Mouse (Mus musculus) neural tube, embryonic 14.5 days (tissue): ENCODE measurements around the gene Rnf182. TPM values are rescaled to one million over a fixed set of nuclear protein-coding genes. Genes with fewer than 3 reads are reported as not detected.
A peak's percentile ranks its signal among the peaks of the same experiment; 100 is the strongest.

Source experiments
- ATAC-seq: fragments of 200-750 bp; cut with Nextera tagmentation; 2 replicates; pipeline ENCODE4 v1.8.0; 2017; ENCODE audit warnings: low read depth, mild to moderate bottlenecking, moderate TSS enrichment, moderate library complexity
- H3K27ac ChIP-seq: fragments of 300-500 bp; sonication (generic); 2 replicates; pipeline ENCODE4 v1.5.1; 2014; ENCODE audit warnings: low read depth, mild to moderate bottlenecking, control low read depth, low read length, moderate library complexity, mixed read lengths
- H3K27me3 ChIP-seq: fragments of 300-500 bp; sonication (generic); 2 replicates; pipeline ENCODE4 v1.6.1; 2014; ENCODE audit warnings: low read length; ENCODE audit not compliant: control insufficient read depth, insufficient read depth
- H3K36me3 ChIP-seq: fragments of 300-500 bp; sonication (generic); 2 replicates; pipeline ENCODE4 v1.6.1; 2014; ENCODE audit warnings: low read length, mixed read lengths; ENCODE audit not compliant: control insufficient read depth, insufficient read depth
- H3K4me1 ChIP-seq: fragments of 300-500 bp; sonication (generic); 2 replicates; pipeline ENCODE4 v1.6.1; 2014; ENCODE audit warnings: low read length; ENCODE audit not compliant: control insufficient read depth, insufficient read depth
- H3K4me2 ChIP-seq: fragments of 300-500 bp; sonication (generic); 2 replicates; pipeline ENCODE4 v1.6.1; 2014; ENCODE audit warnings: mild to moderate bottlenecking, low read depth, low read length, control low read depth
- H3K4me3 ChIP-seq: fragments of 300-500 bp; sonication (generic); 2 replicates; pipeline ENCODE4 v1.5.1; 2014; ENCODE audit warnings: low read depth, low read length, control low read depth, mixed read lengths
- H3K9ac ChIP-seq: fragments of 300-500 bp; sonication (generic); replicated peaks from 2 replicates; pipeline ENCODE4 v1.6.1; 2014; ENCODE audit warnings: low read depth, mild to moderate bottlenecking, control low read depth, low read length, mixed read lengths
- H3K9me3 ChIP-seq: fragments of 300-500 bp; sonication (generic); 2 replicates; pipeline ENCODE4 v1.6.1; 2016; ENCODE audit warnings: low read length; ENCODE audit not compliant: control insufficient read depth
- WGBS: fragments of 180-500 bp; shearing (Covaris S2); extraction: QIAGEN DNeasy Blood & Tissue Kit; methylation state at CpG from one replicate; pipeline ENCODE4 v1.1.7; 2014; 5-methylcytosine and 5-hydroxymethylcytosine counted together
- polyA plus RNA-seq: library from polyadenylated mRNA; unstranded; fragments of >200 nt; fragmentation: Nextera tagmentation; extraction: Ambion mirVana; gene quantifications from 2 replicates; pipeline ENCODE4 v1.2.1, GENCODE M21; 2014

Rnf182 gene
- polyA plus RNA-seq, 1 experiment from 2014 or later: 35.1 TPM

- no peaks in the 10 kb centered on the region for H3K27me3 ChIP-seq
Observed at GRCm38 (mm10) chr13:43703471-43703870, 88.0 kb downstream of the Rnf182 start.

GRCm38 (mm10) chr13:43704533-43705116 lies 89.1 kb downstream of the Rnf182 start:
- Histone ChIP-seq H3K4me3 (no peak overlapping the region), H3K4me2 (no peak overlapping the region), H3K4me1 (no peaks in the 10 kb centered on the region), H3K9me3 (no peaks in the 10 kb centered on the region), H3K27ac (no peak overlapping the region), H3K36me3 (no peaks in the 10 kb centered on the region), H3K27me3 (no peaks in the 10 kb centered on the region), H3K9ac (no peak overlapping the region)
- no peak for ATAC-seq
- WGBS: 48% methylated on average over 7 of the region's 7 CpGs

More at GRCm38 (mm10) chr13:43703471-43703870, 88.0 kb downstream of the Rnf182 start:
- H3K4me3 ChIP-seq: no peak overlapping the region
- no peak overlapping the region for H3K4me2 ChIP-seq
- H3K9ac ChIP-seq: no peak overlapping the region
- no peaks in the 10 kb centered on the region for H3K36me3 ChIP-seq
- 53% methylated on average over 7 of the region's 7 CpGs for WGBS
- ATAC-seq: no peak
- no peaks in the 10 kb centered on the region for H3K9me3 ChIP-seq
- H3K4me1 ChIP-seq: no peaks in the 10 kb centered on the region
- no peak overlapping the region for H3K27ac ChIP-seq

- Histone ChIP-seq H3K4me3 (no peak overlapping the region), H3K27ac (no peak overlapping the region), H3K9me3 (no peaks in the 10 kb centered on the region), H3K27me3 (no peaks in the 10 kb centered on the region), H3K4me2 (no peak overlapping the region), H3K4me1 (no peaks in the 10 kb centered on the region), H3K36me3 (no peaks in the 10 kb centered on the region), H3K9ac (no peak overlapping the region)
- no peak for ATAC-seq
- WGBS: 94% methylated on average over 4 of the region's 4 CpGs
Observed at GRCm38 (mm10) chr13:43706387-43706786, 90.9 kb downstream of the Rnf182 start.

- ATAC-seq: no peak
- H3K4me2 ChIP-seq: no peak overlapping the region
- no peak overlapping the region for H3K27ac ChIP-seq
- no peaks in the 10 kb centered on the region for H3K27me3 ChIP-seq
- H3K4me3 ChIP-seq: no peak overlapping the region
- H3K9me3 ChIP-seq: no peaks in the 10 kb centered on the region
- WGBS: 81% methylated on average over 3 of the region's 3 CpGs
- H3K9ac ChIP-seq: no peak overlapping the region
- H3K4me1 ChIP-seq: no peaks in the 10 kb centered on the region
- H3K36me3 ChIP-seq: no peaks in the 10 kb centered on the region
Observed at GRCm38 (mm10) chr13:43709529-43709928, 94.0 kb downstream of the Rnf182 start.

- H3K4me1 ChIP-seq: no peaks in the 10 kb centered on the region
- H3K4me3 ChIP-seq: no peak overlapping the region
- H3K9ac ChIP-seq: no peak overlapping the region
- no peaks in the 10 kb centered on the region for H3K27me3 ChIP-seq
- H3K36me3 ChIP-seq: no peaks in the 10 kb centered on the region
- H3K4me2 ChIP-seq: no peak overlapping the region
- peak overlapping the region; percentile 55 for H3K27ac ChIP-seq
- WGBS: 50% methylated on average over 7 of the region's 7 CpGs
- ATAC-seq: peak; percentile 68
- H3K9me3 ChIP-seq: no peaks in the 10 kb centered on the region
Observed at GRCm38 (mm10) chr13:43711708-43712314, 96.3 kb downstream of the Rnf182 start.

GRCm38 (mm10) chr13:43714741-43715140 lies 99.2 kb downstream of the Rnf182 start:
- H3K4me2 ChIP-seq: no peak overlapping the region
- WGBS: 80% methylated on average over 6 of the region's 6 CpGs
- H3K36me3 ChIP-seq: no peaks in the 10 kb centered on the region
- H3K9ac ChIP-seq: no peak overlapping the region
- no peaks in the 10 kb centered on the region for H3K4me1 ChIP-seq
- no peak overlapping the region for H3K4me3 ChIP-seq
- H3K9me3 ChIP-seq: no peaks in the 10 kb centered on the region
- no peak overlapping the region for H3K27ac ChIP-seq
- ATAC-seq: no peak
- no peaks in the 10 kb centered on the region for H3K27me3 ChIP-seq

GRCm38 (mm10) chr13:43715466-43715865 lies 100.0 kb downstream of the Rnf182 start:
- Histone ChIP-seq H3K27ac (no peak overlapping the region), H3K4me2 (no peak overlapping the region), H3K27me3 (no peaks in the 10 kb centered on the region), H3K36me3 (no peaks in the 10 kb centered on the region), H3K9ac (no peak overlapping the region), H3K4me1 (no peaks in the 10 kb centered on the region), H3K4me3 (no peak overlapping the region), H3K9me3 (no peaks in the 10 kb centered on the region)
- no peak for ATAC-seq
- 91% methylated on average over 5 of the region's 5 CpGs for WGBS

- no peak overlapping the region for H3K9ac ChIP-seq
- no peaks in the 10 kb centered on the region for H3K27me3 ChIP-seq
- no peaks in the 10 kb centered on the region for H3K4me1 ChIP-seq
- no peaks in the 10 kb centered on the region for H3K9me3 ChIP-seq
- H3K27ac ChIP-seq: no peak overlapping the region
- H3K4me3 ChIP-seq: no peak overlapping the region
- H3K4me2 ChIP-seq: no peak overlapping the region
- 45% methylated on average over 6 of the region's 6 CpGs for WGBS
- no peaks in the 10 kb centered on the region for H3K36me3 ChIP-seq
- no peak for ATAC-seq
Observed at GRCm38 (mm10) chr13:43716514-43717036, 101.1 kb downstream of the Rnf182 start.

- no peaks in the 10 kb centered on the region for H3K4me1 ChIP-seq
- no peak for ATAC-seq
- H3K27me3 ChIP-seq: no peaks in the 10 kb centered on the region
- WGBS: 94% methylated on average over 7 of the region's 7 CpGs
- no peaks in the 10 kb centered on the region for H3K9me3 ChIP-seq
- H3K9ac ChIP-seq: no peak overlapping the region
- no peak overlapping the region for H3K4me3 ChIP-seq
- H3K4me2 ChIP-seq: no peak overlapping the region
- no peaks in the 10 kb centered on the region for H3K36me3 ChIP-seq
- no peak overlapping the region for H3K27ac ChIP-seq
Observed at GRCm38 (mm10) chr13:43718173-43718572, 102.7 kb downstream of the Rnf182 start.
